Comparison of ENCODE assay signal across 13 mouse cellular contexts in the genomic region with DNA sequence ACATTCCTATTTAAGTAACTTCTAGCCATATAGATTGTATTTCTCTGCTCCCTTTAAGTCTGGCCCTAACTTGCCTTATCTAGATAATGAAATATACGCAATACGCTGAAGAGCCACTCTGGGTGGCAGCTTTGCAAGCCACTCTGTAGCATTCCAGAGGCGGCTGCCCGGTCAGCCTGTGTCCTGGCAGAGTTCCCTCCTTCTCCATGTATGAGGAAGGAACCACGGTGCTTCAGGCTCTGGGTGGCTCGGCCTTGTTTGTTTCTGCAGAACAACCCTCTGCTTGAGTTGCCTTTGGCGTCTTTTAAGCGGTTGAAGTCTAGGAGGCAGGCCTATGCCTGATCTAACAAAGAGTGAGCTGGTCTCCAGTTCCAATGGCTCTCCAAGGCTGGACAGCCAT. TPM values are rescaled to one million over a fixed set of nuclear protein-coding genes. Genes with fewer than 3 reads are reported as not detected.
A peak's percentile ranks its signal among the peaks of the same experiment; 100 is the strongest.
DNase-seq lines count a peak whose midpoint lies in the region; ATAC-seq and TF ChIP-seq lines count a peak whose summit lies in the region.
"Had no signal": no experiment of that assay in that cellular context is flagged by ENCODE, and none has a peak within 500 bp of the region (broad histone marks: within the 10 kb centered on the region; RNA-seq: fewer than 3 reads in every experiment).

No protein-coding gene starts in this region.

- TF ChIP-seq EP300 in heart, adult 2 months (IDR thresholded peaks at IDR 0.05; ENCODE audit: insufficient read depth, low read depth, low read length), result no peak

- H3K79me2 ChIP-seq in heart, adult 2 months (replicated peaks; ENCODE audit: control insufficient read depth, insufficient read depth, low read length), result no peaks in the 10 kb centered on the region

- no peak overlapping the region for H3K4me3 ChIP-seq in heart, adult 2 months
- no peak overlapping the region for H3K4me3 ChIP-seq in embryonic facial prominence, embryonic 13.5 days
- H3K4me3 ChIP-seq in kidney, postnatal 0 days (replicated peaks; ENCODE audit: low read depth, low read length), result no peak overlapping the region
- H3K4me3 ChIP-seq in hindbrain, postnatal 0 days (ENCODE audit: low read length), result no peak overlapping the region
- H3K4me3 ChIP-seq in cerebellum, adult 2 months (replicated peaks; ENCODE audit: insufficient read depth, low read depth, low read length), result no peak overlapping the region
- H3K4me3 ChIP-seq: embryonic facial prominence, embryonic 12.5 days; midbrain, embryonic 13.5 days had no signal

- intact Hi-C loops in heart, adult 2 months (cut with DNase I), result no loop called here

- DNase-seq in heart, adult 2 months, result peak in 1 of 2 experiments; percentile 35
- DNase-seq in heart, adult 9 months (ENCODE audit: low spot score in 2 of 2), result no peak
- no peak for DNase-seq in kidney, postnatal 0 days (ENCODE audit: low spot score)
- peak; percentile 82 for DNase-seq in lung, postnatal 10 days
- DNase-seq in hindbrain, postnatal 0 days (ENCODE audit: low spot score), result no peak
- no peak for DNase-seq in cerebellum, adult 2 months
- DNase-seq in cerebellum, adult 11-12 months, result no peak
- DNase-seq: cerebellum, postnatal 14 days; thymus, postnatal 25 days had no signal

- peak overlapping the region; percentile 41; the same call in 1 of the 2 replicates for H3K27ac ChIP-seq in heart, adult 2 months
- H3K27ac ChIP-seq in embryonic facial prominence, embryonic 13.5 days, result peak overlapping the region; percentile 75
- H3K27ac ChIP-seq in kidney, postnatal 0 days, result peak overlapping the region; percentile 38
- no peak overlapping the region for H3K27ac ChIP-seq in hindbrain, postnatal 0 days
- H3K27ac ChIP-seq in cerebellum, adult 2 months (ENCODE audit: insufficient read depth, low read length), result no peak overlapping the region
- H3K27ac ChIP-seq: midbrain, embryonic 13.5 days had no signal

- no peaks in the 10 kb centered on the region for H3K27me3 ChIP-seq in heart, adult 2 months (ENCODE audit: control insufficient read depth, insufficient read depth, low read length)
- H3K27me3 ChIP-seq in embryonic facial prominence, embryonic 13.5 days, result peaks cover 4% of the 10 kb centered on the region; the same call in 1 of the 2 replicates
- no peaks in the 10 kb centered on the region for H3K27me3 ChIP-seq in kidney, postnatal 0 days (ENCODE audit: insufficient read depth, low read length)
- H3K27me3 ChIP-seq in hindbrain, postnatal 0 days (ENCODE audit: insufficient read depth, low read length), result no peaks in the 10 kb centered on the region
- no peaks in the 10 kb centered on the region for H3K27me3 ChIP-seq in cerebellum, adult 2 months (ENCODE audit: control insufficient read depth, insufficient read depth, low read length)
- H3K27me3 ChIP-seq: midbrain, embryonic 13.5 days had no signal

- no peaks in the 10 kb centered on the region for H3K36me3 ChIP-seq in heart, adult 2 months (ENCODE audit: control insufficient read depth, insufficient read depth, low read length)
- H3K36me3 ChIP-seq in embryonic facial prominence, embryonic 13.5 days, result no peaks in the 10 kb centered on the region
- H3K36me3 ChIP-seq in kidney, postnatal 0 days (ENCODE audit: insufficient read depth, low read length), result no peaks in the 10 kb centered on the region
- H3K36me3 ChIP-seq in hindbrain, postnatal 0 days (ENCODE audit: insufficient read depth, low read length), result no peaks in the 10 kb centered on the region
- H3K36me3 ChIP-seq: embryonic facial prominence, embryonic 12.5 days; midbrain, embryonic 13.5 days had no signal

- H3K4me2 ChIP-seq in embryonic facial prominence, embryonic 13.5 days, result no peak overlapping the region
- no peak overlapping the region for H3K4me2 ChIP-seq in kidney, postnatal 0 days (ENCODE audit: low read length)
- H3K4me2 ChIP-seq in hindbrain, postnatal 0 days (ENCODE audit: low read depth, low read length), result no peak overlapping the region
- H3K4me2 ChIP-seq: embryonic facial prominence, embryonic 12.5 days; midbrain, embryonic 13.5 days had no signal

- no peak overlapping the region for H3K9ac ChIP-seq in heart, adult 2 months (ENCODE audit: low read depth, low read length)
- 0 out of 2 replicates have a peak overlapping the region, but pooled peaks have one; percentile 36 for H3K9ac ChIP-seq in embryonic facial prominence, embryonic 13.5 days
- no peak overlapping the region for H3K9ac ChIP-seq in kidney, postnatal 0 days (ENCODE audit: low read depth, low read length)
- H3K9ac ChIP-seq in hindbrain, postnatal 0 days (replicated peaks; ENCODE audit: low read length), result no peak overlapping the region
- H3K9ac ChIP-seq: embryonic facial prominence, embryonic 12.5 days; midbrain, embryonic 13.5 days had no signal

- WGBS in heart, adult 2 months, result 55% methylated on average over 8 of the region's 8 CpGs
- WGBS in embryonic facial prominence, embryonic 13.5 days, result 42% methylated on average over 8 of the region's 8 CpGs
- WGBS in kidney, postnatal 0 days, result 62% methylated on average over 8 of the region's 8 CpGs
- 58% methylated on average over 8 of the region's 8 CpGs for WGBS in hindbrain, postnatal 0 days
- 70% methylated on average over 8 of the region's 8 CpGs for WGBS in cerebellum, adult 2 months

- TF ChIP-seq CTCF in heart, adult 2 months (IDR thresholded peaks at IDR 0.05), result no peak
- TF ChIP-seq CTCF in kidney, postnatal 0 days (IDR thresholded peaks at IDR 0.05; ENCODE audit: low read depth), result no peak
- no peak for TF ChIP-seq CTCF in hindbrain, postnatal 0 days (IDR thresholded peaks at IDR 0.05; ENCODE audit: low read depth)
- no peak for TF ChIP-seq CTCF in cerebellum, adult 2 months (IDR thresholded peaks at IDR 0.05; ENCODE audit: borderline replicate concordance, insufficient read depth, low read depth, low read length)

- peaks cover 21% of the 10 kb centered on the region for H3K4me1 ChIP-seq in heart, adult 2 months (ENCODE audit: control insufficient read depth, insufficient read depth, low read length)
- H3K4me1 ChIP-seq in embryonic facial prominence, embryonic 13.5 days, result peaks cover 60% of the 10 kb centered on the region
- no peaks in the 10 kb centered on the region; the same call in none of the 2 replicates for H3K4me1 ChIP-seq in kidney, postnatal 0 days (replicated peaks; ENCODE audit: insufficient read depth, low read length)
- peaks cover 5% of the 10 kb centered on the region; the same call in 1 of the 2 replicates for H3K4me1 ChIP-seq in hindbrain, postnatal 0 days (ENCODE audit: insufficient read depth, low read length)
- peaks cover 27% of the 10 kb centered on the region for H3K4me1 ChIP-seq in cerebellum, adult 2 months (ENCODE audit: control insufficient read depth, insufficient read depth, low read length)

- H3K9me3 ChIP-seq in embryonic facial prominence, embryonic 13.5 days, result no peaks in the 10 kb centered on the region
- no peaks in the 10 kb centered on the region for H3K9me3 ChIP-seq in kidney, postnatal 0 days (replicated peaks; ENCODE audit: low read length)
- no peaks in the 10 kb centered on the region for H3K9me3 ChIP-seq in hindbrain, postnatal 0 days (ENCODE audit: low read length)
- H3K9me3 ChIP-seq: embryonic facial prominence, embryonic 12.5 days; midbrain, embryonic 13.5 days had no signal

- ATAC-seq in embryonic facial prominence, embryonic 13.5 days (ENCODE audit: insufficient number of reproducible peaks, insufficient read depth, low FRiP score, low TSS enrichment, low read depth), result no peak
- ATAC-seq in kidney, postnatal 0 days (replicated peaks; ENCODE audit: low FRiP score, low read depth), result no peak
- no peak for ATAC-seq in hindbrain, postnatal 0 days
- ATAC-seq: activated CD4-positive, CD25-positive, alpha-beta regulatory T cell, adult 4 months; midbrain, embryonic 13.5 days had no signal

- TF ChIP-seq POLR2A in heart, adult 2 months (IDR thresholded peaks at IDR 0.05; ENCODE audit: insufficient read depth, low read depth, low read length), result no peak
- no peak for TF ChIP-seq POLR2A in cerebellum, adult 2 months (IDR thresholded peaks at IDR 0.05; ENCODE audit: borderline replicate concordance, insufficient read depth, low read length)

RNA-seq across cellular contexts. Expression of gene Clstn1, which starts 13.4 kb away (rescaled TPM):
- total RNA-seq in heart, adult 2 months (2021), result 10 to 100 TPM; 86.7 to 88.3 TPM
- polyA plus RNA-seq in heart, adult 2 months (2012; rRNA removed), result 25.6 and 26.3 TPM in 2 replicates
- 21.5 and 51.2 TPM in 2 replicates for polyA plus RNA-seq in embryonic facial prominence, embryonic 13.5 days (2015; fragmentation: Nextera tagmentation; extraction: Ambion mirVana)
- 40.7 and 43.9 TPM in 2 replicates for polyA plus RNA-seq in kidney, postnatal 0 days (2015; fragmentation: Nextera tagmentation; extraction: Ambion mirVana)
- total RNA-seq in hindbrain, postnatal 0 days (2014; rRNA removed), result 590 and 603 TPM in 2 replicates
- 193 and 206 TPM in 2 replicates for polyA plus RNA-seq in hindbrain, postnatal 0 days (2015; fragmentation: Nextera tagmentation; extraction: Ambion mirVana)
- 301 and 324 TPM in 2 replicates for polyA plus RNA-seq in cerebellum, adult 2 months (2012; rRNA removed)

RNA-seq across cellular contexts. Expression of gene Ctnnbip1, which starts 54.8 kb away (rescaled TPM):
- total RNA-seq in heart, adult 2 months (2021), result 10 to 100 TPM; 25.0 to 27.3 TPM
- polyA plus RNA-seq in heart, adult 2 months (2012; rRNA removed), result 25.5 and 26.0 TPM in 2 replicates
- 65.4 and 65.6 TPM in 2 replicates for polyA plus RNA-seq in embryonic facial prominence, embryonic 13.5 days (2015; fragmentation: Nextera tagmentation; extraction: Ambion mirVana)
- polyA plus RNA-seq in kidney, postnatal 0 days (2015; fragmentation: Nextera tagmentation; extraction: Ambion mirVana), result 63.3 and 66.3 TPM in 2 replicates
- 94.1 and 112 TPM in 2 replicates for total RNA-seq in hindbrain, postnatal 0 days (2014; rRNA removed)
- polyA plus RNA-seq in hindbrain, postnatal 0 days (2015; fragmentation: Nextera tagmentation; extraction: Ambion mirVana), result 105 and 109 TPM in 2 replicates
- 33.3 and 34.6 TPM in 2 replicates for polyA plus RNA-seq in cerebellum, adult 2 months (2012; rRNA removed)

Comparison
In these comparisons a context has a peak if more than half of its experiments do, and no peak if none do; other contexts are left out.
1. H3K27ac ChIP-seq: peak in heart, adult 2 months (single experiment), embryonic facial prominence, embryonic 13.5 days (single experiment) and kidney, postnatal 0 days (single experiment); none in hindbrain, postnatal 0 days (single experiment) and cerebellum, adult 2 months (single experiment).